Mouse (Mus musculus) E14TG2a.4 (cell line): Measurements from ENCODE around the gene Dcaf6.

Experiments used
- CTCF ChIP-seq: conservative IDR thresholded peaks from 2 replicates; pipeline ENCODE4 v1.5.1; 2014; ENCODE audit warnings: low read length
- POU5F1 ChIP-seq: IDR thresholded peaks from 2 replicates; pipeline ENCODE4 v1.6.1; 2014; ENCODE audit warnings: low read length, borderline replicate concordance

DNA sequence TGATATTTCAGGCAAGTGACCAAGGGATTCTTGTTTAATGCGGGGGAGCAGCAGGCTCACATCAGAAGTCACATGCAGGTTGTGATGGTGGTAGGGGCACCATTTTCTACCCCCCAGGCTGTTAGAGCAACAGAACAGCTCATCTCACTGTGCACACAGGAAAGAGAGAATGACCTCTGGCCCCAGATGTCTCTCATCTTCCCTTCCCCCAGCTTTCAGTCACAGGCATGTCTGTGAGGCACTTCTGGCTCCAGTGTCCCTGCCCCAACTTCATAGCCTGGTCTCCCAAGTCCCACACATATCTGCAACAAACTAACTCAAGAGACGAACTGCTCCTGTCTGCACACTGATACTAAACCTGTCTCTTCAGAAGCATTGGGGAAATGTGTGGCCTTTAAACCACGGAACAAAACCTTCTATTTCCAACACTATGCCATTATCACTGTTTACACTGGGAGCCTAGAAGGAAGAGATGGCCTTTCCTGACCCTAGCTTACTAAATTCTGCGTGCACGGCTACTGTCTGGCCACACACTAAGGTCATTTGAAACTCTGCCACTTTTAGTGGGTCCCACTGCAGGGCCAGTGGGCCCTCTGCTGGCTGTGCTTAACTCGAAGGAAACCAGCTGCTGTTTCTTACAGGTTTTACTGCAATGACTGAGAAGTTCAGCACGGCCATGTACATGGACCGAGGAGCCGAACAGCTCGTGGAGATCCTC, 43.2 kb upstream of the Dcaf6 start:
- TF ChIP-seq CTCF, result no peak
- TF ChIP-seq POU5F1, result no peak
